Mouse (Mus musculus): ENCODE results near the gene Msi2. TPM values are rescaled to one million over a fixed set of nuclear protein-coding genes. Genes with fewer than 3 reads are reported as not detected.

The Msi2 gene
- 100 to 1,000 TPM; 116 to 121 TPM for total RNA-seq (2021)
- long read RNA-seq, experiment 1, partial matches to known transcripts: 1 of 5 reads
- long read RNA-seq, experiment 1, other reads (novel, unspliced or antisense): 4 of 5 reads
- long read RNA-seq, experiment 2, partial matches to known transcripts: 0 of 9 reads
- long read RNA-seq, experiment 2, other reads (novel, unspliced or antisense): 9 of 9 reads

DNA sequence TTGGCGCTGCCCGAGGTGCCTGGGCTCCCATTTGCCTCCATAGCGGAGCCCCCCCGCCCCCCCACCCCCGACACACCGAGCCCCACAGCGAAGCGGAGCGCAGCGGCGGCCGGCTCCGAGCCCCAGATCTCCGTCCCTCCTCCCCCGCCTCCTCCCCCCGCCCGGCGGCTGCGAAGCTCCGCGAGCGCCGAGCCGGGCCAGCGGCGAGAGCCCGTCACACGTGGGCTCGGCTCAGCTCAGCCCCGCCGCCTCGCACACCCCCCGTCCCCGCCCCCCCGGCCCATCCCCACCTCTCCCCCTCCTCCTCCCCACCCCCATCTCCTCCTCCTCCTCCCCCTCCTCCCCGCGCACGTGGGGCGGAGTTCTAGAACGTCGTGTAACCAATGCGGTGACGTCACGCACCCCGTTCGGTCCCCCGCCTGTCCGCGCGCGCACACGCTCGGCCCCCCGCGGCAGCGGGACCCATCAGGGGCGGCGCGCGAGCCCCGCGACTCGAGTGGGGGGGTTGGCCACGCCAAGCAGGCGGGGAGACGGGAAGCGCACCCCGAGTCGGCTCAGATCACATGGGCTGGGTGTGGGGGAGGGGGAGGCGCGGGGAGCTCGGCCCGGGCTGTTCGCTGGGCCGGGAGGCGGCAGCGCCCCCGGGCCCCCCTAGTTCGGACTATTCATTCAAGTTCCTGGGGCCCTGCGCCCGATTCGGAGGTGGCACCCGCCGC is at the start of gene Msi2:
Gene Msi2 (minus strand): TSS at position 464 of the 716 bp plus-strand sequence.
- peak; percentile 85 to 93 for DNase-seq (ENCODE audit: low spot score in 2 of 2)

- no peak for DNase-seq (ENCODE audit: low spot score in 2 of 2)
Observed at GRCm38 (mm10) chr11:88765635-88766034, 47.3 kb upstream of the Msi2 start.

DNA sequence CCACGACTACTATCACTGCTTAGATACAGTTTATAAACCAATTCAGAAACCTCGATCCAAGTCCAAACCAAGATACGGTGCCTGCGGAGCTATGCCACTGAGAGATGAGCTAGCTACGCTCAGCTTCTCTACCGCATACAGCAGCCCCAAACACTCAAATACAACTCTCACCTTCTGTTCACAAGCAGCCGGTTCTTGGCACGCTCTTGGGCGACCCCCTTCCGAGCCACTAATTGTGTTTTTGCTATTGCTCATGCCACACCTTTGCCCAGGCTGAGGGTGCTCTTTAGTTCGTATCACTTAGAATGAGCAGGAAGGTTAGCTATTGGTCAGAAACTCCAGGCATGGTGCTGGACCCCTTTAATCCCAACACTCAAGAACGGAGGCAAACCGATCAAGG is 45.1 kb upstream of the Msi2 start:
- no peak for DNase-seq (ENCODE audit: low spot score in 2 of 2)

DNA sequence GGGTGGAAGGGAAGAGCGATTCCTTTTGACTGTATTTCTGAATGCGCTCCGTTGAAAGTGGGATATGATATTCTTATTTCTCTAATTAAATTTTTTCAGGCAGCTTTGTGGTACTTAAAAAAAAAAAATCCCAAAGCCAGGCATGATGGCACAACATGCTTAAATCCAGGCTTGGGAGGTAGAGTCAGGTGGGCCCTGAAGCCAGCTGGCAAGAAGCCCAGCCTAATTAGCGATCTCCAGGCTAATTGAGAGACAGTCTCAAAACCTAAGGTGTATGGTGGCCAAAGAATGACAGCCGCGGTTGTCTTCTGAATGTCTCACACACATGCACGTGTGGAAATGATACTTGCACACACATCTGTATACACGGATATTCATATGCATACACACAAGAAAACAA is 41.2 kb upstream of the Msi2 start:
- DNase-seq (ENCODE audit: low spot score in 2 of 2): no peak

DNA sequence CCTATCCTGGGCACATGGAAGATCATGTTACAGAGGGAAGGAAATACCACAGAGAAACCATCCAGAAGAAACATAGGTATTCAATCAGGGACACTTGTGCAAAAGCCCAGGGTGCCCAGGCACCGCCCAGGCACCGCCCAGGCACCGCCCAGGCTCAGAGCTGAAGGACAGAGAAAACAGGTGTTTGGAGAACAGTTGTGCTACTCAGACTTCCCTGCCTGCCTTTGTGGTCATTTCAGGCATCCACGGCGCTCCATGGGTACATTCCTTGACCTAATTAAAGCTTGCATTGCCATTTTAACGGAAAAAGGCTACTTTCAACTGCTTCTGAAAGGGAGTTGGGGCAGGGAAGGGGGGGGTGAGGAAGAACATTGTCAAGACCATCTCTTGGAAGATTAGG is 40.1 kb upstream of the Msi2 start:
- no peak for DNase-seq (ENCODE audit: low spot score in 2 of 2)

DNA sequence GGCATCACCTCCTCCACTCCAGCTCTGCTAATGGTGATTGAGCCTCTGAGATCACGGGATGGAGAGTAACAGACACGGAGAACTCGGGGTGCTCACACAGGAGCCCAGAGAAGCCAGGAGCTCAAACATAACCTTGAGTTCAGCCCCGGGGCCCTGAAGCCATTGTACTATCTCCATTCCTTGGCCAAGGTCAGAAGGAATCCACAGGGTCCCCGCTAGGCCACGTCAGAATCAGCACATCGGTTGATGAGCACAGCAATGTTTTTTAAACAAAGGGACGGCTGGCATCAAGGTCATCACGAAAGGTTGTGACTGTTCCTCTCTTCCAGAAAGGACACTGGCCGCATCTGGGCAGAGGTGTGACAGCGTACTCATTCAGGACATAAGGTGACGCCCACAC is 27.0 kb upstream of the Msi2 start:
- no peak for DNase-seq (ENCODE audit: low spot score in 2 of 2)

GRCm38 (mm10) chr11:88739574-88740295 is 21.4 kb upstream of the Msi2 start:
- DNase-seq (ENCODE audit: low spot score in 2 of 2): no peak

DNA sequence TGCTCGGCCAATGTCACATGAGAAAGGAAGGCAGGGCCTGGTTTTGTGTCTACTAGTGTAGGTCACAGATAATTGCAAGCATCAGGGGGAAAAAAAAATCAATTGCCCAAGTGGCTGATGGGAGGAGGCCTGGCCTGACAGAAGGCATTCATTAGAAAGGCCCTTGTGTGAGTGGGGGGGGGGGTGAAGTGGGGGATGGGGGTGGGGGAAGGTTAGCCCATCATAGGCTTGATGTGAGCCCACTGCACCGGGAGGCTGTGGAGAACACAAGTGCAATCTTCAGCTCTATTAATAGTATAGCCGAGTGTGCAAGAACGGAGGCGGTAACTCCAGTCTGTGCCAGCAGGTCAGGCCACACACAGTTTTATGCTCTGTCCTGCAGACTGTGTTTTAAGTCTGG is 11.1 kb upstream of the Msi2 start:
- DNase-seq (ENCODE audit: low spot score in 2 of 2): no peak

DNA sequence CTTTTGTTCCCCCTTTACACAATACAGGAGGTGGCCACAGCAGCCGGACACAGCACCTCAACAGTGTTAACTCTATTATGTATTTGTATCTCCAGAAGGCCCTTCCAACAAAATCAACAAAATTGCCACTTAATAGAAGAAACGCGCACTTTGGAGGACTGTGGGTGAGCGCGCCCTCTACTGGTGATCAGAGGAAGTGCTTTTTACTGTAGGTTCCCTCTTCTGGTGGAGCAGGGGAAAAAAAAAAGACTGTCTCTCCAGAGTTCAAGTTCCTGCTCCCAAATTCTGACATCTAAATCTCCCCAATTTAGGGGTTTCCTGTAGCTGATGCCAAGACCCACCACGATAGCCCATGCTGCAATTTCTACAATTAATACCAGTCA is 10.2 kb upstream of the Msi2 start:
- DNase-seq (ENCODE audit: low spot score in 2 of 2): peak; percentile 80 to 83

DNA sequence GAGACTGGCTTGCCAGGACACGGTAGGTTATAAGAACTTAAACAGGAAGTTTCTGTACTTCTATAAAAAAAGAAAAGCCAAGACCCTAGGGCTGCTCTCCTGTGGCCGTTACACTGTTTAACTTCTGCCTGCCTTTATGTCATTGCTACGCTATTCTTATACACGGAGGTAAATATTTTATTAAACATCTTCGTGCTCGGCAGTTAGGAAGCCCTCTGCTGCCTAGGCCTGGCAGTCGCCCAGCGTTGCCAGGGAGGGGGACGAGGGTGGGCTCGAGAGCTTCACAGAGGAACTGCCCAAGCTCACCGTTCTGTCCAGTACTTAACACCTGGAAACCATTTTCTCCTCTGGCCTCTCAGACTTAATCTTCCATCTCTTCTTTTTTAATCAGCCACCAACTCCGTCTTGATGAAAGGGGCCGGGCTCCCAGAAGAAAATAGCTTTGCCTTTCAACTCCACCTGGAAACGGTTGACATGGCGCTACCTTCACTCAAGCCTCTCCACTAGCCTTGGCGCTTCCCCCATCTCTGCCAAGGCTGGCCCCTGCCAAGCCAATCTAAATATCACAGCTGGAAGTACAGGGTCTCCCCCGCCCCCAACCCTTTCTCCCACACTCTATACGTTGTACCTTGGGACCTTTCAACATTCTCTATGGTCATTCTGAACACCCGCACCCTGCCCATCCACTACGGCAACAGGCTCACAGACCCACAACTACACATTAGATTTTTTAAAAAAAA is 9.6 kb upstream of the Msi2 start:
- no peak for DNase-seq (ENCODE audit: low spot score in 2 of 2)

- no peak for DNase-seq (ENCODE audit: low spot score in 2 of 2)
Observed at GRCm38 (mm10) chr11:88721144-88721636, 2.9 kb upstream of the Msi2 start.

DNA sequence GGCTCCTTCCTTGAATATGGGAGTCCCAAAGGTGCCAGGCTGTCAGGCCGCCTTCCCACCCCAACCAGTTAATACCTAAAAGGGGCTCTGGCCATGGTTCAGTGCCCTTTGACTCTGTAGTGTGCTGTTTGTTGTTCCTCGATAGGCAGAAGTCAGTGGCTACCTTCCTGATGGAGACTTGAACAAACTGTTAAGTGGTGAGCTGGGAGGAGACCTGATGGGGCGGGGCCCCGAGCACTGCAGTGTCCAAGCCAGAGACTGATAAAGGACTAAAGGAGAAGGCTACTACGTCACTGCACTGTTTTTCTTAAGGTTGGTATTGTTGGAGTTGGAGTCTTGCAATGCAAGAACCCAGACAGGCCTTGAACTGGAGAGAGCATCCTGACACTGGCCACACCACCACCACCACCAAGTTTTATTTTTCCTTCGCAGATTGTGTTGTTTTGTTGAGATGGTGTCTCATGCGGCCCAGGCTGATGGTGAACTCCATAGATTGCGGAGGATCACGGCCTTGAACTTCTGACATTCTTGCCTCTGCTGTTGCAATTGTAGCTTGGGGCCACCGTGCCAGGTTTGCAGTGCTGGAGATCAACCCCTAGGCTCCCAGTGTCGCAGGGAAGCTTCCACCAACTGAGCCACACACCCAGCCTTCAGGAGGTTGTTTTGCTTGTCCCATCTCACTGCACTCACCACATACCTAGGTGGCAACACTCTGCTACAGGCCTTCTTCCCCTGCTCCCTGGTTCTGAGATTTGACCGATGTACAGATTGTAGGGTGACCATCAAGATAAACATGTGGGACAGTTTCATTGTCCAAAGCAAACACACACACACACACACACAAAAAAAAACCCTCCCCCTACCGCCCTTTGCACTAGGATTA is 2.2 kb upstream of the Msi2 start:
- no peak for DNase-seq (ENCODE audit: low spot score in 2 of 2)

- no peak for DNase-seq (ENCODE audit: low spot score in 2 of 2)
Observed at GRCm38 (mm10) chr11:88719601-88720000, 1.3 kb upstream of the Msi2 start.

DNA sequence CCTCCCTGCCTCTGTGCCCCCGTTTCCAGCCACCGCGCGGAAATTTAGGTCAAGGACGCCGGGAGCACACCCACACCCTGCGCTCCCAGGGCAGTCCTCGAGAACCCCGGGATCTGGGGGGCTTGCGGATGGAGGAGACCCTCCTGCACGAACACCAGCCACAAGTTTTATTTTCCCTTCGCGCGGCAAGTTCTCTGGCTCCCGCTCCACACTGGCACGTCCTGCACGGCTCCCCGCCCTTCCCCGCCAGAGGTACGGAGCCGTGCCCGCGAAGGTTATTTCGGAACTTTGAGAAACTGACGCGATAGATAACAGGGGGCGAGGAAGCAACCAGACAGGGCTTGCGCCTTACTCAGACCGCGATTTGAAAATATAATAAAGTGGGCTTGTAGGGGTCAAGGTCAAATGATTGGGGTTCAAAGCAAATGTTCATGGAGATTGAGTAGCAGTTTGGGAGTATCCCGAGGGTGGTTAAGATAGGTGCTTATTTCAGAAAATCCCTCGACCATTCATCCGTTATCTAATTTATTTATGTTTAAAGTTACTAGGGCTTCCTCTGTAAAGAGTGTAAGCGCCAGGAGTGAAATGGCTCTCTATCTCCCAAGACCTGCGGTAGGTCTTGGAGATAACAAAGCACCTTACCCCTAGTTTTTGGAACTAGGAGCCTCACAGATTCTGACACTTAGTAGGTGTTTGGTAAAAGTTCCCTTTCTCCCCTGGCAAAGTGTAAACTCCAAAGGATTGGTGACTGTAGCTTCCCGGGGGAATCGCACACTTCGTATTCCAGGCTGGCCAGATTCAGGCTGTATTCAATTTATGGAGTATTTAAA is 668 bp upstream of the Msi2 start:
- peak in 1 of 2 experiments; percentile 31 for DNase-seq (ENCODE audit: low spot score in 2 of 2)

- no peak for DNase-seq (ENCODE audit: low spot score in 2 of 2)
Observed at GRCm38 (mm10) chr11:88717644-88718049, 666 bp downstream of the Msi2 start.

- DNase-seq (ENCODE audit: low spot score in 2 of 2): no peak
Observed at GRCm38 (mm10) chr11:88717016-88717643, 1.2 kb downstream of the Msi2 start.

GRCm38 (mm10) chr11:88716061-88716994 is 2.0 kb downstream of the Msi2 start:
- peak; percentile 39 to 70 for DNase-seq (ENCODE audit: low spot score in 2 of 2)

GRCm38 (mm10) chr11:88715299-88715698 is 3.0 kb downstream of the Msi2 start:
- no peak for DNase-seq (ENCODE audit: low spot score in 2 of 2)

All from layer of hippocampus, postnatal 14 days (tissue).